Comparison of ENCODE assay signal across 21 mouse cellular contexts in genomic region chr1:118413169-118413568, GRCm38 (mm10). TPM values are rescaled to one million over a fixed set of nuclear protein-coding genes. Genes with fewer than 3 reads are reported as not detected.
DNase-seq lines count a peak whose midpoint lies in the region; ATAC-seq lines count a peak whose summit lies in the region.
"Had no signal": no experiment of that assay in that cellular context is flagged by ENCODE, and none has a peak within 500 bp of the region (broad histone marks: within the 10 kb centered on the region; RNA-seq: fewer than 3 reads in every experiment).

No protein-coding gene starts in this region.

- no peaks in the 10 kb centered on the region for H3K27me3 ChIP-seq in liver, embryonic 12.5 days (replicated peaks)
- H3K27me3 ChIP-seq in liver, embryonic 16.5 days (ENCODE audit: control insufficient read depth, insufficient read depth, low read depth, low read length): no peaks in the 10 kb centered on the region
- H3K27me3 ChIP-seq: embryonic facial prominence, embryonic 12.5 days; forebrain, embryonic 12.5 days; heart, embryonic 12.5 days; hindbrain, embryonic 12.5 days had no signal

- ATAC-seq in liver, embryonic 12.5 days: peak; percentile 52; the same call in 1 of the 2 replicates
- peak; percentile 53 for ATAC-seq in liver, embryonic 16.5 days (ENCODE audit: low read depth)
- ATAC-seq: CD4-positive, CD25-positive, alpha-beta regulatory T cell, adult 4 months; forebrain, embryonic 16.5 days; hindbrain, embryonic 16.5 days had no signal

- H3K9ac ChIP-seq in liver, embryonic 12.5 days: no peak overlapping the region; the same call in 1 of the 2 replicates
- no peak overlapping the region for H3K9ac ChIP-seq in liver, embryonic 16.5 days (ENCODE audit: low read depth, low read length)
- H3K9ac ChIP-seq: embryonic facial prominence, embryonic 12.5 days; forebrain, embryonic 12.5 days; heart, embryonic 12.5 days; hindbrain, embryonic 12.5 days had no signal

- H3K4me3 ChIP-seq in liver, embryonic 12.5 days: no peak overlapping the region
- H3K4me3 ChIP-seq in liver, embryonic 16.5 days (ENCODE audit: low read depth, low read length): no peak overlapping the region
- H3K4me3 ChIP-seq: embryonic facial prominence, embryonic 12.5 days; forebrain, embryonic 12.5 days; heart, embryonic 12.5 days; hindbrain, embryonic 12.5 days had no signal

- H3K36me3 ChIP-seq in liver, embryonic 12.5 days: peaks cover 11% of the 10 kb centered on the region; the same call in 1 of the 2 replicates
- H3K36me3 ChIP-seq in liver, embryonic 16.5 days (ENCODE audit: control insufficient read depth, insufficient read depth): no peaks in the 10 kb centered on the region
- H3K36me3 ChIP-seq: heart, embryonic 12.5 days; hindbrain, embryonic 12.5 days had no signal

- DNase-seq in heart, adult 11 months: peak; percentile 50
- no peak for DNase-seq in heart, postnatal 14 days
- no peak for DNase-seq in natural killer cell, adult 2 months (ENCODE audit: low spot score in 2 of 2)
- no peak for DNase-seq in left cerebral cortex, adult 8-10 months (ENCODE audit: low spot score in 2 of 2)
- no peak for DNase-seq in adrenal gland, adult 18-20 months (ENCODE audit: low spot score in 2 of 2)
- DNase-seq: adrenal gland, postnatal 25 days; B cell, adult 2 months; cerebellum, adult 2 months; cerebellum, postnatal 10 days; gastrocnemius, postnatal 14 days; heart, postnatal 36 days had no signal

- peak overlapping the region; percentile 46 for H3K4me2 ChIP-seq in liver, embryonic 12.5 days
- peak overlapping the region; percentile 28; the same call in 1 of the 2 replicates for H3K4me2 ChIP-seq in liver, embryonic 16.5 days (ENCODE audit: low read depth, low read length)
- H3K4me2 ChIP-seq: embryonic facial prominence, embryonic 12.5 days; forebrain, embryonic 12.5 days; heart, embryonic 12.5 days; hindbrain, embryonic 12.5 days had no signal

- WGBS in liver, embryonic 12.5 days (ENCODE audit: insufficient replicate concordance): 58% methylated on average over 2 of the region's 2 CpGs
- WGBS in liver, embryonic 16.5 days (ENCODE audit: insufficient replicate concordance): 20% methylated on average over 2 of the region's 2 CpGs

- H3K9me3 ChIP-seq in liver, embryonic 12.5 days (replicated peaks): no peaks in the 10 kb centered on the region
- no peaks in the 10 kb centered on the region for H3K9me3 ChIP-seq in liver, embryonic 16.5 days (replicated peaks; ENCODE audit: control insufficient read depth, low read length)
- H3K9me3 ChIP-seq: embryonic facial prominence, embryonic 12.5 days; forebrain, embryonic 12.5 days; G1E; heart, embryonic 12.5 days; hindbrain, embryonic 12.5 days had no signal

- intact Hi-C loops in heart, postnatal 14 days (cut with DNase I): no loop called here

- H3K4me1 ChIP-seq in liver, embryonic 12.5 days: peaks cover 64% of the 10 kb centered on the region
- peaks cover 30% of the 10 kb centered on the region for H3K4me1 ChIP-seq in liver, embryonic 16.5 days (ENCODE audit: control insufficient read depth, low read depth, low read length)
- H3K4me1 ChIP-seq: embryonic facial prominence, embryonic 12.5 days; forebrain, embryonic 12.5 days had no signal

- peak overlapping the region; percentile 69 for H3K27ac ChIP-seq in liver, embryonic 12.5 days
- H3K27ac ChIP-seq in liver, embryonic 16.5 days (ENCODE audit: low read length): peak overlapping the region; percentile 58; the same call in 1 of the 2 replicates
- H3K27ac ChIP-seq: embryonic facial prominence, embryonic 12.5 days; forebrain, embryonic 12.5 days; hindbrain, embryonic 12.5 days had no signal

RNA-seq across cellular contexts. Expression of gene Clasp1, which starts 24.3 kb away (rescaled TPM):
- 100 to 1,000 TPM; 290 to 301 TPM for total RNA-seq in heart, postnatal 14 days (2021)
- polyA plus RNA-seq in liver, embryonic 12.5 days (2016; fragmentation: Nextera tagmentation; extraction: Ambion mirVana): 21.6 and 22.3 TPM in 2 replicates
- 10.9 and 11.2 TPM in 2 replicates for polyA plus RNA-seq in liver, embryonic 16.5 days (2015; fragmentation: Nextera tagmentation; extraction: Ambion mirVana)
- total RNA-seq in left cerebral cortex, adult 8-10 months (2022): 100 to 1,000 TPM; 104 to 124 (median 113) TPM
- 10 to 100 TPM; 35.9 to 36.6 TPM for total RNA-seq in adrenal gland, adult 18-20 months (2021)
